Mouse (Mus musculus) gastrocnemius, postnatal 4 days (tissue): ENCODE results near the gene Klk6. TPM values are rescaled to one million over a fixed set of nuclear protein-coding genes. Genes with fewer than 3 reads are reported as not detected.

Experiments used
- DNase-seq, 2 experiments: peaks; one replicate each; pipeline ENCODE4 v3.0.0; 2021 to 2022; ENCODE audit warnings: low spot score in 2 of 2, mixed read lengths in 2 of 2
- long read RNA-seq, 2 experiments: library from polyadenylated mRNA; stranded (forward); transcript quantifications; one replicate each; pipeline ENCODE4 v2.0.0; 2021
- total RNA-seq, 2 experiments: library from RNA; stranded (reverse); gene quantifications; 2 replicates each; pipeline ENCODE4 v1.2.3; 2021

The Klk6 gene
- total RNA-seq, result not detected
- long read RNA-seq, experiment 1, result 0 reads
- long read RNA-seq, experiment 2, result 0 reads

DNA sequence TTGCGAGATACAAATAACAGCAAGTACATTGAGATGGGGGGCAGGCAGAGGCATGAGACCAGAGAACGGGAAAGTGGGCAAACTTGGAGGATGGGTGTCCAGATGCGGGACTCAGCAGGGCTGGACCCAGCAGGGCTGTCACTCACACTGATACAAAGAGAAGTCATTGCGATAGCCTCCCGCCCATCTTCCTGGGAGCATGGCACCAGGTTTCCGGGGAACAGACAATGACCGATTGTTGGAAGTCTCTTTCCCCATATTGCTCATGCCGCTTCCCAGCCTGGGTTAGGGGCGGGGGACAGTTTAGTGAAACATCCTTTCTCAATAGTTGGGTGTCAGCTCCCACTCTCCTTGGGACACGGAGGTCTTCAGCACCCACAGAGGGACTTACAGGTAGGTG, at the start of gene Klk6:
Klk6 (plus strand) TSS at position 301 of the 400 bp plus-strand sequence.
- DNase-seq, result no peak

DNA sequence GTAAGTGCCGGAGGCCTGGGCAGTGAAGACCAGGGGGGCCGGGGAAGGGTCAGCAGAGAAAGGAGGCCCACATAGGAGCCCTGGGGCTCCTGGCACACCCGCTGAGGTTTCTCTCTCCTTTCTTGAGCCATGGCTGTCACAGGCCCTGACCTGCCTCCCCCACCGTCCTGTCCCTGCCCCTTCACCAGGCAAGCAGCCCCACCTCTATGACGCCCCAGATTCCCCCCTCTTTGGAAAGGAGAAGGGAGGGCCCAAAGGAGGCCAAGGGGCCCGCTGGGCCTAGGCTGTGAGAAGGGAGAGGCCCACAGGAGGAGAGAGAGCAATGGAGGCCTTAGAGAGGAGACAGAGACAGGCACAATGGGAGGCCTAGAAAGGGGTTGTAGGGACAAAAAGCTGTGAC, 49.5 kb upstream of the Klk6 start:
- DNase-seq, result peak in 1 of 2 experiments; percentile 6

DNA sequence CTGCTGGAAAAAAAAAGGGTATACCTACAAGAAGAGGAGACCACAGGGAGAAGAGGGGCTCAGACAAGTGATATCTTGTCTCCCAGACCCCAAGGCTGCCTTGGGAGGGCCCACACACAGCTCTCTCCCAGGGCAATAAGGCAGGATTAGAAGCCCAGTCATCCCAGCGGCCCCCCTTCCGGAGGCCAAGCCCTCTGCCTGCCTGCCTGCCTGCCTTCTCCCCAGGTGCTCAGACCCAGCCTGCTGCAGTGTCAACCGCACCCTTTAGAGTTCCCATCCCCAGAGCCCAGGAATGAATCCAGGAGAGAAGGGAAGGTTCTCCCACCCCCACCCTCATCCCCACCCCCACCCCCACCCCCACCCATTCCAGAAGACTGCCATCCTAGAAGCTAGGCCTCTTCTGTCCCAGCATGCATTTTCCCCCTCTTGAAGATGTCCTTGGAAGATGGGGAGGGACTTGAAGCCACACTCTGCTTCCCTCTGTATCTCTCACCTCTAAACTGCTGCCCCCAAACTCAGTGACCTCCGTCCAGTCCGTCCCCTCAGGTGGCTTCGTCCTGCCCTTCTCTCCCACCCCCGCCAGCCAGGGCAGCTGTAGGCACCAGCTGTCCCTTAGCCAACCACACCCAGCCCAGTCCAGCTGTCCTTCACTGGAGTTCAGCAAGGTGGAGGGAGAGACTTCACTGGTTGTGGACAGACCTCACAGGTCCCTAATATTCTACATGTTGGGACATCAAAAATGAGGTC, 48.8 kb upstream of the Klk6 start:
- DNase-seq, result peak in 1 of 2 experiments; percentile 6

DNA sequence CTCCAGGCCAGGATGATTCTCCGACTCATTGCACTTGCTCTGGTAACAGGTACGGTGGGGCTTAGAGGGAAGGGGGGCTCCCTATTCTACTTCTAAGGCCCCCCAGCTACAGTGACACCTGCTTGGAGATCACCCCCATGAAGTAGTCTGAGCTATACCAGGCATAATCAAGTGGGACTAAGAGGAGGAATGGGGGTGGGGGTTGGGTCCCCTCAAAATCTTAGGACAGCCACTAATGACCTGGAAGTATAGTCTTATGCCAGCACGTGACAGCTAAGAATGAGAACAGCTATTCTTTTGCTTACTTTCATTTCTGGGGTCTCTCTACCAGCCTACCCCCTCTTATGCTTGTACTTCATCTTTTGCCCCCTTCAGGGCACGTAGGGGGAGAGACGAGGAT, 47.8 kb upstream of the Klk6 start:
- peak in 1 of 2 experiments; percentile 2 for DNase-seq

DNA sequence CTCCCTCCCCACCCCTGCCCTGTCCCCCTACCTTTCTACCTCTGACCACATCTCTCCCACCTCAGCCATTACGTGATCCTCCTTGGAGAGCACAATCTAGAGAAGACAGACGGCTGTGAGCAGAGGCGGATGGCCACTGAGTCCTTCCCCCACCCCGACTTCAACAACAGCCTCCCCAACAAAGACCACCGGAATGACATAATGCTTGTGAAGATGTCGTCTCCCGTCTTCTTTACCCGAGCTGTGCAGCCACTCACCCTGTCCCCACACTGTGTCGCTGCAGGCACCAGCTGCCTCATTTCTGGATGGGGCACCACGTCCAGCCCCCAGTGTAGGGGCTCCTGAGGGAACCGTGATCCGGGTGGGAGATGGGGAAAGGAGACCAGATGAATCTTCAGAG, 46.9 kb upstream of the Klk6 start:
- peak in 1 of 2 experiments; percentile 3 for DNase-seq

DNA sequence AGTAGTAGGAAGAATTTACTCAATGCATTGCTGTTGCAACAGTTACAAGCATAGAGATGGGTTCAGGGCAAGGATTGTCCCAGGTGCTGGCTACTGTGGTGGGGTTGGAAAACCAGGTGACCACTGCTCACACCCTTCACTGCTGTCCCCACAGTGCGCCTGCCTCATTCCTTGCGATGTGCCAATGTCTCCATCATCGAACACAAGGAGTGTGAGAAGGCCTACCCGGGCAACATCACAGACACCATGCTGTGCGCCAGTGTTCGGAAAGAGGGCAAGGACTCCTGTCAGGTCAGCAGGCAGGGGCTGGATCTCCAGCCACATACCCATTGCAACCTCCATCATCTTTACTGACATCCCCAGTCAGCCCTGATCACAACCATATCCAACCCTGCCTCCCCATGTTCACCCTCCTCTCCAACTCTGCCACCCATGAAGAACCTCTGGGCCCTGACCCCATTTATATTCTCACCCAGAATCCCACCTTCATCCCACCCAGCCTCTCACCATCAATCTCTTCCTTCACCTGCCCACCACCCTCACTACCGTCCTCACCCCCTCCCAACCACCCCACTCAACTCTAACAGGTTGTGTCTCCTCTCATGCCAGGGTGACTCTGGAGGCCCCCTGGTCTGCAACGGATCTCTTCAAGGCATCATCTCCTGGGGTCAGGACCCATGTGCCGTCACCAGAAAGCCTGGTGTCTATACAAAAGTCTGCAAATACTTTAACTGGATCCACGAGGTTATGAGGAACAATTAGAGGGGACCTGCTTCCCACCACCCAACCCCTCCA, 45.9 kb upstream of the Klk6 start:
- DNase-seq, result peak in 1 of 2 experiments; percentile 5

DNA sequence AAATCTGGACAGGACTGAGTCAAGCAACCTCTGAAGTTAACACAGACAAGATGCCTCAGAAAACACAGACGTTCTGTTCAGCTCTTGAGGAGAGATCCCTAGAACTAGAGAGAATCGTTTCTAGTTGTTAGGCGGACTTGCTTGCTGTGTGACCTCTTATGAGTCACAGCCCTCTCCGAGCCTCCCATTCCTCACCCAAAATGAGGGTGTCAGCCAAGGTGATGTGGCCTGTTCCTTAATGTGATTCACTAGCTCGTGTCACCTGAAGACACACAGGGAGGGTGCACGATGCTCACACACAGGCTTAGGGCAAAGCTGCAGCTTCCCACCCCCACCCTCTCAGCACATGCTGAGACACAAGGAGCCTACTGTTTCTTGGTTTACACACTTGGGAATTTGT, 44.1 kb upstream of the Klk6 start:
- DNase-seq, result no peak

DNA sequence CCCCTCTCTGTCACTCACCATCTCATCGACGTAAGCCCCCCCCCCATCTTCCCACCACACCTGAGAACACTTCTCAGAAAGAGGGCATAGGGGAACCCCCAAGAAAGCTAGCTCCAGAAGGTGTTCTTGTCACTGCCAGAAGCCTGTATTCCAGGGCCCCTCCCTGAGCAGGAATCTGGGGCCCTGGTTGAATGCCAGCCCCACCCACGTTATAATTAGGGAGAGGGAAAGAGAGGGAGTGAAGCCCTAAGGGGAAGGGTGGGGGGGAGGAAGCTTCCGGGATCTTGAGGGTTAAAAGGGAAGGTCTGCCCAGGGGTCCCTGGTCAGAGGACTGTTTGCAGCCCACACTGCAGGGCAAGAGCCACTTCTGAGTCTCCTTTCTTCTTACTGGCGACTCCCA, 43.6 kb upstream of the Klk6 start, which contains the start of gene Klk10:
Klk10 (plus strand) TSS at position 290 of the 400 bp plus-strand sequence.
- no peak for DNase-seq

DNA sequence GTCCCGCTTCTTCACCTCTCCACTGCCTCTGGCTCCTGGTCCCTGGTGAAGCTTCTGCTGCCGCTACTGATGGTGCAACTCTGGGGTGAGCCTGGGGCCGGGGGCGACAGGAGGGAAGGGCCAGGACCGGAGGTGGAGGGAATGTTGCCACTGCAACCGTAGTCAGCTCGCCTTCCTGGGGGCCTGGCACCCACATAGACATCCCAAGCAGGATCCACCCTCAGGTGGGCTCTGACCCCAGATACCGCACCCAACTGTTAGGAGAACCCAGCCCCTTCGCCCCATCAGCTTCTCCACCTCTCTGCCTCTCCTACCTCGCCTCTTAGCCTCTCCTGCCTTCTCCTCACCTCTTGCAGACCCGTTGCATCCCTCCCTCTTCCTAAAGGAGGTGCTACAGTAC, 42.8 kb upstream of the Klk6 start:
- no peak for DNase-seq

DNA sequence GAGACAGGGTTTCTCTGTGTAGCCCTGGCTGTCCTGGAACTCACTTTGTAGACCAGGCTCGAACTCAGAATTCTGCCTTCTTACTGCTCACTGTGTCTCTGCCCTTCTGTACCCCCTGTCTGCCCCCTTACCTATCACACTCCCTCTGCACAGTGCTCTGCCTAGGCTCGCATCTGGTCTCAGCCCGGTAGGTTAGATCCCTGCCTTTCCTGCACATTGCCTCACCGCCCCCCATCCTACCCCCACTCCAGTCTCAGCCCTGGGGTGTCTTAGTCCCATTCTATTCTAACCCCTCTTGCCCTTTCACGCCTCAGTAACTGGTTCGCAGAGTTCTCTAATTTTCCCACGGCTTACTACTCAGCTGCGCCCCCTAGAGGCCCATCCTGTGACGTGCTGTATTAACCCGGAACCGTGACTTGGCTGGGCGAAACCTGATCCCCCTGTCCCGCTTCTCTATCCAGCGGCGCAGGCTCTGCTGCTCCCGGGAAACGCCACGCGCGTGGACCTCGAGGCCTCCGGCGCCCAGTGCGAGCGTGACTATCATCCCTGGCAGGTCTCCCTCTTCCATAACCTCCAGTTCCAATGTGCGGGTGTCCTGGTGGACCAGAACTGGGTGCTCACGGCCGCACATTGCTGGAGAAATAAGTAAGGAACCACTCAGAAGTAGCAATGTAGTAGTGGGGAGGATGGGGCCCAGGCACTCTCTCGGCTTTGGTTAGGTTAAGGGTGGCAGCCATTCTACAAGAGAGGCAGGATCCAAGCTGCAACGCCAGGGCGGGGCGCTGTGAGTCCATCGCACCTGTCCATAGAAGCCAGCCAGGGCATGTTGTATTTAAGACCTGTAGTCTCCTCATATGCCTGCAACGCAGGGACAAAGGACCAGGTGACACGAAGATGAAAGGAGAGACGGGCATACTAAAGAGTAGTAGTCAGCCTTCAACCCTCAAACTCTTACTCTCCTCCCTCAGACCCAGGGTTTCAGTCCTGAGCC, 41.7 kb upstream of the Klk6 start:
- peak; percentile 55 to 77 for DNase-seq

DNA sequence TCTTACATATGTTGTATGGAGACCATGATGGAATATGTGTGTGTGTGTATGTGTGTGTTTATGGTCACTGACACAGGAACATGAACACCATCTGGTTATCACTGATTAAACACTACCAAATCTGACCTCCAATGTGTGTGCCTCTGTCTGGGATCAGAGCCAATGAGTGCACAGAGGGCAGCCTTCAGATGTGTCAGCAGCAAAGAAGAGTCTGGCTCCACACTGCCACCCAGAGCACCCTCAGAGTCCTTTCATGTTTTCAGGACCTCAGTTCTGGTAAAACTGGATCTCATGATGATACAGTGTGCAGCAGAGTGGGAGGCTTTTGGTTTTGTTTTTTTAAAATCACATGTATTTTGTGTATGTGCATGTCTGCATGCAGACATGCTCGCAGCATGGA, 39.0 kb upstream of the Klk6 start:
- DNase-seq, result no peak

DNA sequence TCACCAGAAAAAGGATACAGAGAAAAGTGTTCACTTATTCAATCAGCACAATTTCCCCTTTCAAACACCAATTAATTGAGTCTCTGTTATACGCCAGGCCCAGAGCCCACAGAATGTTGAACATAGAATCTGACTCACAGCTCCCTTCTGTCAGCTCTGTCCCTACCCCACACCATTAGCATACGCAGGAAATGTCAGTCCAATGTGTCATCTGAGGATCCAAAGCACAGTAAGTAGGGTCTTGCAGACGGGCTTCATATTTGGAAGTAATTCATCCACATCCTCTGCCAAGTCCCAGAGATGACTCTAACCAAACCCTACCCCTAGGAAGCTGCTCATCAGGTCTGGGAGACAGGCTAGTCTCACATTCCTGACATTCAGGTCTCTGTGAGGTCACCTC, 36.2 kb upstream of the Klk6 start:
- no peak for DNase-seq

DNA sequence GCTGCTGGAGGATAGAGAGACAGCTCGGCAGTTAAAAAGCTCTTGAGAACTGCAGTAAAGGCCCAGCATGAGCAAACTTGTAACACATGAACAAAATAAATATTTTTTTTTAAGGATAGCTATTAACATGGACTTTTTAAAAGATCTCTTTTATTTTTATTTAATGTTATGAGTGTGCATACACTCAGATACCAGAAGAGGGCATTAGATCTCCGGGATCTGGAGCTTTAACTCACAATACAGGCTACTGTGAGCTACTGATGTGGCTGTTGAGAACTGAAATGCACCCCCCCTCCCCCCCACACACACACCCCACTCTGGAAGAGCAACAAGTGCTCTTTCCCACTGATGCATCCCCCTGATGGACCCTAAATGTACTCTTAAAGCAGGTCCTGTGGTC, 35.0 kb upstream of the Klk6 start:
- DNase-seq, result no peak

DNA sequence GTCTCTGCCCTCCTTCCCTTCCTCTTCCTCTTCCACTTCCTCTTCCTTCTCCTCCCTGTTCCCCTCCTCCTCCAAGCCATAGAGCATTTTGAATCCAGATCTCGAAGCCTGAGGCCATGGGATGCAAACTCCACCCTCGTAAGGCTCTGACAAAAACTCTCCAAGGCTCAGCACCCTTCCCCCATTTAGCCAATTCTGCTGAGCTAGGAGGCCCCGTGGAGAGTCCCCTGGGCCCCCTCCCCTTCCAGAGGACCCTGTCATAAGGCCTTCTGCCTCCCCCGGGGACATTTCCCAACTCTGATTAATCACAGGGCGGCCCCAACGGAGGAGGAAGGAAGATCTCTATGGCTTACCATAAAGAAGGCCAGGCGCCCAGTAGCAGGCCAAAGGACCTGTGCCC, 32.7 kb upstream of the Klk6 start, which contains the start of gene Klk9:
Klk9 (plus strand) TSS at position 301 of the 400 bp plus-strand sequence.
- DNase-seq, result no peak

DNA sequence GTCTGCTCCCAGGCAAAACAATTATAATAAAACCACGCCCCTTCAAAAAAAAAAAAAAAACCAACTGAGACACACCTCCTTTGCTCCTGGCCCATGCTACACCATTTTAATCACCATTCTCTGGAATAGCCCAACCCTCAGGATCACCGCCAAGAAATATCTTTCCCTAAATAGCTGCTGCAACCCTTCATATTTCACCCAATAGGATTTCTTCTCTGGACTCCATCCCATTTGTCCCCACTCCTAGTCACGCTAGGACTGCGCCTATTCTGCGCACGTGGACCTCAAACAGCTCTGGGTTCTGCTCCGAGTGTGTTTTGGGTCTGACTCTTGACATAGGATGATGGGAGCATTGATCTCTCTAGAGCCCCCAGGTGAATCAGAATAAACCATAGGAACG, 27.9 kb upstream of the Klk6 start:
- no peak for DNase-seq

DNA sequence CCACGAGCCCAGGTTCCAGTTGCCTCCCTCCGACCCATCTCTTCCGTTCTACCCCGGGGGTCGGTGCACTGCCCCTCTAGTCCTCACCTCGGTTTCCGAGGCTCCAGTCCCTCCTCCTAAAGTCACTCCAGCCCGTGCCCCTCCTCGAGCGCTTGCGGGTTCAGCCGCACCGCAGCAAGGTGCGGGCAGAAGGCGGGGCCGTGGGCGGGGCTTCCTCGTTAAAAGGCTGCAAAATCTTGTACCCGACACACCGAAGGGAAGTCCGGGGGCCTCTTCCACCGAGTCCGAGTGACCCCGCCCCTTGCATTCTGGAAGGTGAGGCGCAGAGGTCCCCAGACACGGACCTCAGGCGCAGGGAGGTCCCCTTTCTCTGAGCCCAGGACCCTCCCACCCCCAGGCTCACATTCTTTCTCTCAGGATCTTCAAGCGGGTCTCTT, 26.9 kb upstream of the Klk6 start, which contains the start of gene Klk8:
Klk8 (plus strand) TSS at position 245 of the 437 bp plus-strand sequence.
- DNase-seq, result no peak

DNA sequence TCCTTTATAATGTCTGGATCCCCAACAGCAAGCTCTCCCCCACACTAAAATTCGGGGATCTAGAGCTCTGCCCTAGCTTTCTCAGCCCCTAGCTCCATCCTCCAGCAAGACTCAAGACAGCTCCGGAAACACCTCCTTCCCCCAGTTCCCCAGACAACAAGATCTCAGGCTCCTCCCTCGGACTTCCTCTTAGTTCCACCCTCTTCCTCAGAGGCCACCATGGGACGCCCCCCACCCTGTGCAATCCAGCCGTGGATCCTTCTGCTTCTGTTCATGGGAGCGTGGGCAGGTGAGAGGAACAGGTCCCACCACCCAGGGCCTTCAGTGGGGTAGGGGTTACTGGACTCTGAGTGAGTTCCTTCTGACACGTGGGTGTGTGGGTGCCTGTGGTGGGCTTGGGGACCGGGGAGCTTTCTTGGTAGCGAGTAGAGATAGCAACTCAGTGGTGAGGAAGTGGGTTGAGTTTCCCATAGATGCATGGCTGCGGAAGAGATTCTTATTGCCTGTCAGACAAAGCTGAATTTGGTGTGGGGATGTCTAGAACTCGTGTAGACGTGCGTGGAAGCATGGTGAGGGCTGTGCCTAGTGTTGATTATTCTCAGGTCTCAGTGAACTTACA, 26.3 kb upstream of the Klk6 start:
- no peak for DNase-seq

DNA sequence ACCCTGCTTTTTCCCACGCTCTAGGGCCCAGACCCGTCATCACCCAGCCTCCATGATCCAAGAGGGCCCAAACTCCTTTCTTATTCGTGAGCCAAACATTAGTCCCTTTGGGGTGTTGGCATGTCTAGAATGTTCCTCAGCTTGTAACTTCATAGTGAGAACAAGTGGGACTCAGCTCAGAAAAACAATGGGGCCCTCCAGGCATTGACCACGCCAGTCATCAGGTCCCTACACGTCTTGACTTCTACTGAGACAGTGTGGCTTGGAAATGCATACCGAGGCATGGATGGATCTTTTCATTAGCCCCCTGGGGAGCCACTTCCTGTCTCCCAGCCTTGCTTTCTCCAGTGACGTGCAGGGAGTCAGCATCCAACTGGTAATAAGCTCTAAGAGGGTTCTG, 24.4 kb upstream of the Klk6 start:
- no peak for DNase-seq

DNA sequence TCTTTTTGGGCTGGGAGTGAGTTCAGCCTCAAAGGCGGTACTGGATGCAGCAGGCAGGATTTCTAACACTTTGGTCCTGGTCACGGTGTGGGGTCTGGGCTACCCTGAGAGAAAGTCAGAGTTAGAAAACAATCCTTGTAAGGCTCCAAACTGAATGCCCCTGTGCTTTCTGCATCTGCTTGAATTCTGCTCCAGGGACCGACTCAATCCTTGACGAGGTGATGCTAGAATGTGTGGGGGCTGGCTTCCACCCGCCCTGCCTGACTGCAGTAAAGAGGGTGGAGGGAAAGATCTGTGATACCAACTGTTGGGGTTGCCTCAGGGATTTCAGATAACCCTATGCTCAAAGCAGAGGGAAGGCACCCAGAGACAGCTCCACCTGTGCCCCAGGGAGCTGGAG, 13.3 kb upstream of the Klk6 start, which contains the start of gene Klk7:
Klk7 (plus strand) TSS at position 301 of the 400 bp plus-strand sequence.
- DNase-seq, result no peak

DNA sequence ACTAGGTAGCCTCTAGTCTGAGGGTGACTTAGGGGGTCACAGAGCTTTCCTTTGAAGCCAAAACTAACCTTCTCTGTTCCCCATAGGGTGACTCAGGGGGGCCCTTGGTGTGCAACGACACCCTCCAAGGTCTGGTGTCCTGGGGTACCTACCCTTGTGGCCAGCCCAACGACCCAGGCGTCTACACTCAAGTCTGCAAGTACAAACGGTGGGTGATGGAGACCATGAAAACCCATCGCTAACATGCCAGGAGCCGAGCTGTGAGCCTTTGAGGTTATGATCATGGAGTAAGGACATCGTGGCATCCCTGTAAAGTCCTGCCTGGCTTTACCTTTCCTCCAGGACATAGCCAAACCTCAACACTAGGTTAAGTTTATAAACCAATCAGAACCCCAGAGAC, 9.1 kb upstream of the Klk6 start:
- DNase-seq, result no peak
